Mouse (Mus musculus): ENCODE data around the gene Sftpa1.
A peak's percentile ranks its signal among the peaks of the same experiment; 100 is the strongest.

Sftpa1 gene

GRCm38 (mm10) chr14:41131540-41131939 lies at the start of gene Sftpa1:
TSS of gene Sftpa1 (plus strand) at chr14:41131782.
- Histone ChIP-seq H3K36me3 (ENCODE audit: control insufficient read depth, insufficient read depth, low read length, poor library complexity, severe bottlenecking) (no peaks in the 10 kb centered on the region), H3K27me3 (ENCODE audit: control insufficient read depth, insufficient read depth, low read length, poor library complexity, severe bottlenecking) (no peaks in the 10 kb centered on the region)
- DNase-seq (ENCODE audit: low read depth, low spot score): no peak

GRCm38 (mm10) chr14:41082408-41082807 lies 49.2 kb upstream of the Sftpa1 start:
- DNase-seq (ENCODE audit: low read depth, low spot score): no peak
- H3K27me3 ChIP-seq (ENCODE audit: control insufficient read depth, insufficient read depth, low read length, poor library complexity, severe bottlenecking): no peaks in the 10 kb centered on the region
- H3K36me3 ChIP-seq (ENCODE audit: control insufficient read depth, insufficient read depth, low read length, poor library complexity, severe bottlenecking): no peaks in the 10 kb centered on the region

DNA sequence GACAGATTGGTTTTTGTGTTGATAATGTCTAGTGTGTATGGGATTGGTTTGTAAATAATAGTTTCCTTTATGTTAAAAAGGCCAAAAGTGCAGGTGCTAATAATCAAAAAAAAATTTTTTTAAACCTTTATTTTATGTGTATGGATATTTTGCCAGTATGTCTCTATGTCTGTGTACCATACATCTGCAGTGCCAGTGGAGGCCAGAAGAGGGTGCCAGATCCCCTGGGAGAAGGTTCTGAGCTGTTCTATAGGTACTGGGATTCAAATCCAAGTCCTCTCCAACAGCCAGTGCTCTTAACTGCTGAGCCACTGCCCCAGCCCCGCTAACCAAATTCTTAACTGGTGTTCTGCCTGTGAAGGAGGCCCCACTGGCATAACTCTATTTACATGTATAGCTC lies 44.1 kb upstream of the Sftpa1 start:
- peak; percentile 5 for DNase-seq (ENCODE audit: low read depth, low spot score)
- no peaks in the 10 kb centered on the region for H3K27me3 ChIP-seq (ENCODE audit: control insufficient read depth, insufficient read depth, low read length, poor library complexity, severe bottlenecking)
- no peaks in the 10 kb centered on the region for H3K36me3 ChIP-seq (ENCODE audit: control insufficient read depth, insufficient read depth, low read length, poor library complexity, severe bottlenecking)

DNA sequence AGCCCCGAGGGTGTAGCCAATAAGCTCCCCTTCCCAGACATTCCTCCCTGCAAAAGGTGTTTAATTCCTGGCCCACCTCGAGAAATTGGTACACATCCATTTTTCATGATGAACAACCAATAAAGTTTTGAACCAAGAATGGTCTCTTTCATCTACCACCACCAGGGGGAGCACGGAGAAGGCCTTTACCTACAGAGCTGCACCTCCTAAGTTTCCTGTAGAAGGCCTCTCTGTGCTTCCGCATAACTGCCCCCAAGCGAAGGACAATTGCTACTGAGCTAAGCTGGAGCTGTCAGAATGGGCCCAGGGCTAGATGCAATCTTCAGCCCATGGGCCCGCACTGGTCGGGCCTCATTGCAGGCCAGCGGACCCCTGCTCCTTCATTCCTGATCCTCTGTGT lies 40.8 kb upstream of the Sftpa1 start:
- peak; percentile 11 for DNase-seq (ENCODE audit: low read depth, low spot score)
- Histone ChIP-seq H3K36me3 (ENCODE audit: control insufficient read depth, insufficient read depth, low read length, poor library complexity, severe bottlenecking) (no peaks in the 10 kb centered on the region), H3K27me3 (ENCODE audit: control insufficient read depth, insufficient read depth, low read length, poor library complexity, severe bottlenecking) (no peaks in the 10 kb centered on the region)

DNA sequence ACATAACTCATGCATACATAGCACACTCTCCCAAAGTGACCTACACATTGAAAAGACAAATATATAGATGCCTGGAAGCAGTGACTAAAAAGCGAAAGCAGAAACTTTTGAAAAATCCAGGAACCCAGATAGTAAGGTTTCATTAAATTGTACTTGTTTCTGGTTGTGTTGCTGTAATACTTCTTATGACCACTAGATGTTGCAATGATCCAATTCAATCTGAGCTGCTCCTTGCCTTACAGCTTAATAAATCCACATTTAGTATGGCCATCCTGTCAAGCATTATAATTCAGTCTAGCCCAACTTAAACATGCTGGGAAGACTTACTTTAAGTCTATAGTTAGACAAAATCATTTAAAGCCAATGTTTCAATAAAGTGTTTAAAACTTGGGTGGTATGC lies 37.5 kb upstream of the Sftpa1 start:
- no peak for DNase-seq (ENCODE audit: low read depth, low spot score)
- Histone ChIP-seq H3K27me3 (ENCODE audit: control insufficient read depth, insufficient read depth, low read length, poor library complexity, severe bottlenecking) (no peaks in the 10 kb centered on the region), H3K36me3 (ENCODE audit: control insufficient read depth, insufficient read depth, low read length, poor library complexity, severe bottlenecking) (no peaks in the 10 kb centered on the region)

- Histone ChIP-seq H3K27me3 (ENCODE audit: control insufficient read depth, insufficient read depth, low read length, poor library complexity, severe bottlenecking) (no peaks in the 10 kb centered on the region), H3K36me3 (ENCODE audit: control insufficient read depth, insufficient read depth, low read length, poor library complexity, severe bottlenecking) (no peaks in the 10 kb centered on the region)
- no peak for DNase-seq (ENCODE audit: low read depth, low spot score)
Measured at GRCm38 (mm10) chr14:41096296-41096860, 35.2 kb upstream of the Sftpa1 start.

DNA sequence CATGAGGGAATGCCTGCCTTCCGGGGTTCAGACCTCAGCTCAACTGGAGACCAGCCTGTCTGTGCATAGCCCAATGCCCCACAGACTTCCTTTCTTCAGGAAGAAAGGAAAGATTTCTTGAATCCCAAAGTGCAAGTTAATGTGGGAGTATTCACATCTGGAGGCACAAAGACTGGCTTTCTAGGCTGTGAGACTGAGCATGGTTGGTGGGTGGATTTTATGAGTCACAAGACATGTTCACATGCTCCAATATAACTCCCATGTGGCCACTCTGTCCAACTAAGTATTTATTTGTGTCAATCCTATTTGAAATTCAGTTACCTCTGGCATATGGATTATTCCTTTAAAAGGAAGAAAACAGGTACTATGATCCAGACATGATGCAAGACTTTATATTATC lies 32.9 kb upstream of the Sftpa1 start:
- H3K36me3 ChIP-seq (ENCODE audit: control insufficient read depth, insufficient read depth, low read length, poor library complexity, severe bottlenecking): no peaks in the 10 kb centered on the region
- no peaks in the 10 kb centered on the region for H3K27me3 ChIP-seq (ENCODE audit: control insufficient read depth, insufficient read depth, low read length, poor library complexity, severe bottlenecking)
- no peak for DNase-seq (ENCODE audit: low read depth, low spot score)

- Histone ChIP-seq H3K27me3 (ENCODE audit: control insufficient read depth, insufficient read depth, low read length, poor library complexity, severe bottlenecking) (no peaks in the 10 kb centered on the region), H3K36me3 (ENCODE audit: control insufficient read depth, insufficient read depth, low read length, poor library complexity, severe bottlenecking) (no peaks in the 10 kb centered on the region)
- no peak for DNase-seq (ENCODE audit: low read depth, low spot score)
Measured at GRCm38 (mm10) chr14:41100712-41101111, 30.9 kb upstream of the Sftpa1 start.

DNA sequence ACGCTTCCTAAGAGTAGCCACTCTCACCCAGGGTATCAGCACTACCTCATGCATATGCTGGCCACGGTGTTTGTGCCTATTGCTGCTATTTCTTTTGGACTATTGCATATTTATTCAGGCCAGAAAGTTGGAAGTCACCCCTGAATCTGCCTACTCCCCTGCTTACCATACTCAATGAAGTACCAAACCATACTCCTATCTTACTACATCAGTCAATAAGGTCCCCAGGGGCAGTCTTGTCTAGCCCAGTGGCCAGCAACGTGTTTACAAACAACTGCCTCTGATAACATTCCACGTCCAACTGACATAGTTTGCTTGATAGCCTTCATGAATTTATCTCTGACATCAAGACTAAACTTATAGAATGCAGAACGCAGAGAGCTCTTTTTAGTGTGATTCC lies 30.3 kb upstream of the Sftpa1 start:
- no peaks in the 10 kb centered on the region for H3K27me3 ChIP-seq (ENCODE audit: control insufficient read depth, insufficient read depth, low read length, poor library complexity, severe bottlenecking)
- no peaks in the 10 kb centered on the region for H3K36me3 ChIP-seq (ENCODE audit: control insufficient read depth, insufficient read depth, low read length, poor library complexity, severe bottlenecking)
- no peak for DNase-seq (ENCODE audit: low read depth, low spot score)

- H3K27me3 ChIP-seq (ENCODE audit: control insufficient read depth, insufficient read depth, low read length, poor library complexity, severe bottlenecking): no peaks in the 10 kb centered on the region
- no peaks in the 10 kb centered on the region for H3K36me3 ChIP-seq (ENCODE audit: control insufficient read depth, insufficient read depth, low read length, poor library complexity, severe bottlenecking)
- no peak for DNase-seq (ENCODE audit: low read depth, low spot score)
Measured at GRCm38 (mm10) chr14:41102269-41102668, 29.3 kb upstream of the Sftpa1 start.

GRCm38 (mm10) chr14:41104853-41105444 lies 26.6 kb upstream of the Sftpa1 start, which contains the start of gene Mat1a:
TSS of gene Mat1a (plus strand) at chr14:41105035.
- DNase-seq (ENCODE audit: low read depth, low spot score): no peak
- H3K27me3 ChIP-seq (ENCODE audit: control insufficient read depth, insufficient read depth, low read length, poor library complexity, severe bottlenecking): no peaks in the 10 kb centered on the region
- H3K36me3 ChIP-seq (ENCODE audit: control insufficient read depth, insufficient read depth, low read length, poor library complexity, severe bottlenecking): no peaks in the 10 kb centered on the region

- no peaks in the 10 kb centered on the region for H3K36me3 ChIP-seq (ENCODE audit: control insufficient read depth, insufficient read depth, low read length, poor library complexity, severe bottlenecking)
- no peak for DNase-seq (ENCODE audit: low read depth, low spot score)
- H3K27me3 ChIP-seq (ENCODE audit: control insufficient read depth, insufficient read depth, low read length, poor library complexity, severe bottlenecking): no peaks in the 10 kb centered on the region
Measured at GRCm38 (mm10) chr14:41111031-41111668, 20.4 kb upstream of the Sftpa1 start.

- DNase-seq (ENCODE audit: low read depth, low spot score): no peak
- H3K27me3 ChIP-seq (ENCODE audit: control insufficient read depth, insufficient read depth, low read length, poor library complexity, severe bottlenecking): no peaks in the 10 kb centered on the region
- no peaks in the 10 kb centered on the region for H3K36me3 ChIP-seq (ENCODE audit: control insufficient read depth, insufficient read depth, low read length, poor library complexity, severe bottlenecking)
Measured at GRCm38 (mm10) chr14:41112944-41113343, 18.6 kb upstream of the Sftpa1 start.

DNA sequence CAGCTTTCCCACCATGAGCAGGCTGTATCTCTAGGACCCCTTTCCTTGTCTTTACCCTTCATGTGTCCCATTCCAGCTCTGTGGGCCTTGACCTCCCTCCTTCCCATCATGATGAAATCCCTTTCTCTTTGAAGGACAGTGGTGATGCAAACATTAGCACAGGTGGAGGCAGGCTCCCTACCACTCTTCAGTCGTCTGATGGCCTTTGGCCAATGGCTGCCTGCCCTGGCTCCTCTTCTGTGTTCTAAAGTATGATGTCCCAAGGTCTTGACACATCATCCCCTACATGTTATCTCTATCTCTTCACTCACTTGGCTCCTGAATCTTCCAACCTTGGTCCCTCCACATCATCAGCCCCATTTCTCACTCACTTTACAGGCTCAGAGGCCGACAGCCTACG lies 15.3 kb upstream of the Sftpa1 start:
- H3K27me3 ChIP-seq (ENCODE audit: control insufficient read depth, insufficient read depth, low read length, poor library complexity, severe bottlenecking): no peaks in the 10 kb centered on the region
- DNase-seq (ENCODE audit: low read depth, low spot score): no peak
- no peaks in the 10 kb centered on the region for H3K36me3 ChIP-seq (ENCODE audit: control insufficient read depth, insufficient read depth, low read length, poor library complexity, severe bottlenecking)

- Histone ChIP-seq H3K36me3 (ENCODE audit: control insufficient read depth, insufficient read depth, low read length, poor library complexity, severe bottlenecking) (no peaks in the 10 kb centered on the region), H3K27me3 (ENCODE audit: control insufficient read depth, insufficient read depth, low read length, poor library complexity, severe bottlenecking) (no peaks in the 10 kb centered on the region)
- no peak for DNase-seq (ENCODE audit: low read depth, low spot score)
Measured at GRCm38 (mm10) chr14:41124683-41125082, 6.9 kb upstream of the Sftpa1 start.
